9 mouse cellular contexts compared by ENCODE assay signal in the genomic region with DNA sequence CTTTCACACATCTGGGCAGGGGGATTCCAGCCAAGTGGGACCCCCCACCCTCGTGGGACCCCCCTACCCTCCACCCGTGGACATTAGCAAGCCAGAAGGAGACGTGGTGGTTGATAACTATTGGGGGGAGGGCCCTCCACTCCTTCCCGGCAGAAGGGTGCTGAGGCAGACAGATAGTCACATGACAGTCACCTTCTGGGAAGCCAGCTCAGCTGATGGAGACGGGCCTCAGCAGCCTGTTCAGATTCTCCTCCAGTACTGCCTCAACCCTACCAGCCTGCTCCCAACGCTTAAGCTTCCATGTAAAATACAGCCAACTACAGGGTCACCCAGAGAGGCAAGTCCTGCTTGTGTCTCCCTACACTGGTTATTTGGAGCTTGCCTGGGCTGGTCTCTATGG. TPM values are rescaled to one million over a fixed set of nuclear protein-coding genes. Genes with fewer than 3 reads are reported as not detected.
DNase-seq lines count a peak whose midpoint lies in the region; ATAC-seq and TF ChIP-seq lines count a peak whose summit lies in the region.
"Had no signal": no experiment of that assay in that cellular context is flagged by ENCODE, and none has a peak within 500 bp of the region (broad histone marks: within the 10 kb centered on the region; RNA-seq: fewer than 3 reads in every experiment).

No protein-coding gene starts in this region.

- H3K36me3 ChIP-seq in forebrain, embryonic 14.5 days (ENCODE audit: control insufficient read depth, insufficient read depth, low read length): no peaks in the 10 kb centered on the region
- H3K36me3 ChIP-seq in limb, embryonic 14.5 days (ENCODE audit: control insufficient read depth, insufficient read depth, low read length): no peaks in the 10 kb centered on the region

- H3K4me3 ChIP-seq in forebrain, embryonic 14.5 days (ENCODE audit: low read depth, low read length): no peak overlapping the region
- peak overlapping the region; percentile 61 for H3K4me3 ChIP-seq in limb, embryonic 14.5 days (replicated peaks; ENCODE audit: low read length)

- WGBS in forebrain, embryonic 14.5 days: 30% methylated on average over 6 of the region's 6 CpGs
- WGBS in limb, embryonic 14.5 days: 32% methylated on average over 6 of the region's 6 CpGs

- ATAC-seq in forebrain, embryonic 14.5 days: no peak
- no peak for ATAC-seq in limb, embryonic 14.5 days (ENCODE audit: low FRiP score, low read depth)
- no peak for ATAC-seq in erythroid progenitor cell, adult 5-6 weeks (replicated peaks; ENCODE audit: low FRiP score, poor library complexity, severe bottlenecking)
- ATAC-seq in granulocyte monocyte progenitor cell, adult 5-6 weeks (replicated peaks; ENCODE audit: poor library complexity, severe bottlenecking): no peak

- no peak for TF ChIP-seq POLR2A in limb, embryonic 14.5 days (IDR thresholded peaks at IDR 0.05; ENCODE audit: borderline replicate concordance, extremely low read depth, insufficient read depth, insufficient read length)

- peaks cover 48% of the 10 kb centered on the region for H3K27me3 ChIP-seq in forebrain, embryonic 14.5 days (replicated peaks; ENCODE audit: control insufficient read depth, insufficient read depth, low read length)
- H3K27me3 ChIP-seq in limb, embryonic 14.5 days (ENCODE audit: control insufficient read depth, insufficient read depth, low read length): peaks cover 53% of the 10 kb centered on the region

- H3K9ac ChIP-seq in forebrain, embryonic 14.5 days (ENCODE audit: low read length): no peak overlapping the region
- H3K9ac ChIP-seq in limb, embryonic 14.5 days (ENCODE audit: low read depth, low read length, severe bottlenecking): no peak overlapping the region

- H3K4me2 ChIP-seq in forebrain, embryonic 14.5 days (ENCODE audit: low read length): no peak overlapping the region
- peak overlapping the region; percentile 99; the same call in 1 of the 2 replicates for H3K4me2 ChIP-seq in limb, embryonic 14.5 days (replicated peaks; ENCODE audit: low read depth, low read length, severe bottlenecking)

- peaks cover 14% of the 10 kb centered on the region; the same call in 1 of the 2 replicates for H3K4me1 ChIP-seq in forebrain, embryonic 14.5 days (ENCODE audit: control insufficient read depth, insufficient read depth, low read length)
- H3K4me1 ChIP-seq in limb, embryonic 14.5 days (ENCODE audit: control insufficient read depth, insufficient read depth, low read length): peaks cover 19% of the 10 kb centered on the region; the same call in 1 of the 2 replicates

- H3K9me3 ChIP-seq in forebrain, embryonic 14.5 days (replicated peaks; ENCODE audit: control insufficient read depth, low read length): no peaks in the 10 kb centered on the region
- no peaks in the 10 kb centered on the region for H3K9me3 ChIP-seq in limb, embryonic 14.5 days (ENCODE audit: control insufficient read depth, low read length)

- H3K27ac ChIP-seq in forebrain, embryonic 14.5 days (ENCODE audit: low read depth, low read length): no peak overlapping the region
- H3K27ac ChIP-seq in limb, embryonic 14.5 days (replicated peaks; ENCODE audit: low read depth, low read length): no peak overlapping the region

- peak; percentile 37 for DNase-seq in kidney, adult 18-20 months
- no peak for DNase-seq in kidney, postnatal 14 days
- DNase-seq in ZHBTc4 (ENCODE audit: low read depth, low spot score): peak; percentile 25
- DNase-seq in forebrain, embryonic 14.5 days (ENCODE audit: low spot score): peak; percentile 23
- no peak for DNase-seq in limb, embryonic 14.5 days (ENCODE audit: low spot score)
- DNase-seq in frontal cortex, postnatal 10 days (ENCODE audit: low spot score in 2 of 2): no peak
- DNase-seq: left cerebral cortex, postnatal 4 days had no signal

RNA-seq across cellular contexts. Expression of a gene that starts 3.6 kb away (rescaled TPM):
- 2.7 and 3.4 TPM in 2 replicates for polyA plus RNA-seq in forebrain, embryonic 14.5 days (2014; fragmentation: Nextera tagmentation; extraction: Ambion mirVana)
- polyA plus RNA-seq in limb, embryonic 14.5 days (2012; rRNA removed): 15.4 and 19.9 TPM in 2 replicates
- 4.2 and 5.0 TPM in 2 replicates for polyA plus RNA-seq in limb, embryonic 14.5 days (2014; fragmentation: Nextera tagmentation; extraction: Ambion mirVana)
- 1.3 TPM in 1 of 2 replicates, not detected in the other for total RNA-seq in erythroid progenitor cell, adult 5-6 weeks (2015; ENCODE audit: low replicate concordance)
- 1.6 TPM in 1 of 2 replicates, not detected in the other for total RNA-seq in erythroid progenitor cell, adult 5-6 weeks (2017; ENCODE audit: low replicate concordance)
- total RNA-seq in granulocyte monocyte progenitor cell, adult 5-6 weeks (2014; fragmentation: Nextera tagmentation): 0.30 TPM in 1 of 2 replicates, not detected in the other
- 0.13 and 0.26 TPM in 2 replicates for total RNA-seq in granulocyte monocyte progenitor cell, adult 5-6 weeks (2017)

RNA-seq across cellular contexts. Expression of a gene that starts 40.3 kb away (rescaled TPM):
- 1.6 and 2.1 TPM in 2 replicates for polyA plus RNA-seq in forebrain, embryonic 14.5 days (2014; fragmentation: Nextera tagmentation; extraction: Ambion mirVana)
- 8.5 and 9.3 TPM in 2 replicates for polyA plus RNA-seq in limb, embryonic 14.5 days (2012; rRNA removed)
- 2.1 and 2.9 TPM in 2 replicates for polyA plus RNA-seq in limb, embryonic 14.5 days (2014; fragmentation: Nextera tagmentation; extraction: Ambion mirVana)
- total RNA-seq in erythroid progenitor cell, adult 5-6 weeks (2015; ENCODE audit: low replicate concordance): 21.0 and 23.1 TPM in 2 replicates
- total RNA-seq in erythroid progenitor cell, adult 5-6 weeks (2017; ENCODE audit: low replicate concordance): 12.1 and 15.4 TPM in 2 replicates
- 3.4 and 3.7 TPM in 2 replicates for total RNA-seq in granulocyte monocyte progenitor cell, adult 5-6 weeks (2014; fragmentation: Nextera tagmentation)
- 0.26 and 1.7 TPM in 2 replicates for total RNA-seq in granulocyte monocyte progenitor cell, adult 5-6 weeks (2017)

Comparison
In these comparisons a context has a peak if more than half of its experiments do, and no peak if none do; other contexts are left out.
1. DNase-seq: peak in kidney, adult 18-20 months (single experiment), ZHBTc4 (single experiment) and forebrain, embryonic 14.5 days (single experiment); none in kidney, postnatal 14 days (single experiment), limb, embryonic 14.5 days (single experiment) and frontal cortex, postnatal 10 days (0 of 2).